Mouse (Mus musculus): ENCODE data around the gene Pank4. TPM values are rescaled to one million over a fixed set of nuclear protein-coding genes. Genes with fewer than 3 reads are reported as not detected.

The Pank4 gene
- polyA plus RNA-seq (2012; fragmentation: generic; extraction: Trizol), result 22.2 TPM
- long read RNA-seq, experiment 1, transcript Pank4-201 (19 exons, 2,508 nt), result major isoform, 7 of 9 reads
- long read RNA-seq, experiment 1, partial matches to known transcripts, result 1 of 9 reads
- long read RNA-seq, experiment 1, other reads (novel, unspliced or antisense), result 1 of 9 reads
- long read RNA-seq, experiment 2, transcript Pank4-201 (19 exons, 2,508 nt), result major isoform, 92 of 136 reads
- long read RNA-seq, experiment 2, partial matches to known transcripts, result 4 of 136 reads
- long read RNA-seq, experiment 2, other reads (novel, unspliced or antisense), result 40 of 136 reads

GRCm38 (mm10) chr4:154963901-154964580 is at the start of gene Pank4:
TSS of gene Pank4 (plus strand) at chr4:154964123.
- TF ChIP-seq MAX (IDR thresholded peaks at IDR 0.05) (no peak), MYOD1 (IDR thresholded peaks at IDR 0.05; ENCODE audit: control insufficient read depth, insufficient read length, low read depth) (no peak), CTCF (IDR thresholded peaks at IDR 0.05; ENCODE audit: control insufficient read depth, insufficient read depth, insufficient read length) (no peak), FOSL1 (IDR thresholded peaks at IDR 0.05; ENCODE audit: insufficient read depth, low read length, poor library complexity, severe bottlenecking) (no peak), MYOG (IDR thresholded peaks at IDR 0.05; ENCODE audit: control insufficient read depth, extremely low read depth, insufficient read length) (no peak), CEBPB (IDR thresholded peaks at IDR 0.05; ENCODE audit: low read depth) (no peak), USF1 (IDR thresholded peaks at IDR 0.05; ENCODE audit: low read depth) (no peak)
- peak within 1 kb of the TSS; percentile 61 for H3K4me3 ChIP-seq (ENCODE audit: insufficient read depth, poor library complexity, severe bottlenecking)
- peaks cover 40% of the 10 kb centered on the region for H3K27me3 ChIP-seq (ENCODE audit: control insufficient read depth, insufficient read depth, insufficient read length)
- peaks cover 32% of the 10 kb centered on the region for H3K79me3 ChIP-seq (ENCODE audit: low read depth)
- peaks cover 11% of the 10 kb centered on the region for H3K36me3 ChIP-seq (ENCODE audit: control insufficient read depth, insufficient read depth)
- peaks cover 48% of the 10 kb centered on the region for H3K79me2 ChIP-seq (ENCODE audit: control insufficient read depth, insufficient read depth)
- peak within 1 kb of the TSS; percentile 95 for H3ac ChIP-seq (ENCODE audit: control insufficient read depth, insufficient read length, low read depth)

- Histone ChIP-seq H3K79me2 (ENCODE audit: control insufficient read depth, insufficient read depth) (no peaks in the 10 kb centered on the region), H3K79me3 (ENCODE audit: low read depth) (no peaks in the 10 kb centered on the region), H3K27me3 (ENCODE audit: control insufficient read depth, insufficient read depth, insufficient read length) (peaks cover 13% of the 10 kb centered on the region), H3ac (ENCODE audit: control insufficient read depth, insufficient read length, low read depth) (no peak overlapping the region), H3K4me3 (ENCODE audit: insufficient read depth, poor library complexity, severe bottlenecking) (no peak overlapping the region), H3K36me3 (ENCODE audit: control insufficient read depth, insufficient read depth) (no peaks in the 10 kb centered on the region)
- TF ChIP-seq CEBPB (IDR thresholded peaks at IDR 0.05; ENCODE audit: low read depth) (no peak), MYOD1 (IDR thresholded peaks at IDR 0.05; ENCODE audit: control insufficient read depth, insufficient read length, low read depth) (no peak), MAX (IDR thresholded peaks at IDR 0.05) (no peak), FOSL1 (IDR thresholded peaks at IDR 0.05; ENCODE audit: insufficient read depth, low read length, poor library complexity, severe bottlenecking) (no peak), CTCF (IDR thresholded peaks at IDR 0.05; ENCODE audit: control insufficient read depth, insufficient read depth, insufficient read length) (no peak), USF1 (IDR thresholded peaks at IDR 0.05; ENCODE audit: low read depth) (no peak), MYOG (IDR thresholded peaks at IDR 0.05; ENCODE audit: control insufficient read depth, extremely low read depth, insufficient read length) (no peak)
Measured at GRCm38 (mm10) chr4:154914252-154914651, 49.7 kb upstream of the Pank4 start.

GRCm38 (mm10) chr4:154914707-154915106 is 49.2 kb upstream of the Pank4 start:
- Histone ChIP-seq H3K4me3 (ENCODE audit: insufficient read depth, poor library complexity, severe bottlenecking) (no peak overlapping the region), H3K79me2 (ENCODE audit: control insufficient read depth, insufficient read depth) (no peaks in the 10 kb centered on the region), H3K27me3 (ENCODE audit: control insufficient read depth, insufficient read depth, insufficient read length) (peaks cover 13% of the 10 kb centered on the region), H3K36me3 (ENCODE audit: control insufficient read depth, insufficient read depth) (no peaks in the 10 kb centered on the region), H3K79me3 (ENCODE audit: low read depth) (no peaks in the 10 kb centered on the region), H3ac (ENCODE audit: control insufficient read depth, insufficient read length, low read depth) (no peak overlapping the region)
- TF ChIP-seq MAX (IDR thresholded peaks at IDR 0.05) (no peak), FOSL1 (IDR thresholded peaks at IDR 0.05; ENCODE audit: insufficient read depth, low read length, poor library complexity, severe bottlenecking) (no peak), CEBPB (IDR thresholded peaks at IDR 0.05; ENCODE audit: low read depth) (no peak), MYOG (IDR thresholded peaks at IDR 0.05; ENCODE audit: control insufficient read depth, extremely low read depth, insufficient read length) (no peak), MYOD1 (IDR thresholded peaks at IDR 0.05; ENCODE audit: control insufficient read depth, insufficient read length, low read depth) (no peak), USF1 (IDR thresholded peaks at IDR 0.05; ENCODE audit: low read depth) (no peak), CTCF (IDR thresholded peaks at IDR 0.05; ENCODE audit: control insufficient read depth, insufficient read depth, insufficient read length) (no peak)

GRCm38 (mm10) chr4:154915286-154915685 is 48.6 kb upstream of the Pank4 start:
- no peaks in the 10 kb centered on the region for H3K79me2 ChIP-seq (ENCODE audit: control insufficient read depth, insufficient read depth)
- H3K79me3 ChIP-seq (ENCODE audit: low read depth), result no peaks in the 10 kb centered on the region
- no peaks in the 10 kb centered on the region for H3K36me3 ChIP-seq (ENCODE audit: control insufficient read depth, insufficient read depth)
- peaks cover 12% of the 10 kb centered on the region for H3K27me3 ChIP-seq (ENCODE audit: control insufficient read depth, insufficient read depth, insufficient read length)
- H3ac ChIP-seq (ENCODE audit: control insufficient read depth, insufficient read length, low read depth), result no peak overlapping the region
- H3K4me3 ChIP-seq (ENCODE audit: insufficient read depth, poor library complexity, severe bottlenecking), result no peak overlapping the region
- TF ChIP-seq CTCF (IDR thresholded peaks at IDR 0.05; ENCODE audit: control insufficient read depth, insufficient read depth, insufficient read length), result no peak
- no peak for TF ChIP-seq MYOD1 (IDR thresholded peaks at IDR 0.05; ENCODE audit: control insufficient read depth, insufficient read length, low read depth)
- TF ChIP-seq MYOG (IDR thresholded peaks at IDR 0.05; ENCODE audit: control insufficient read depth, extremely low read depth, insufficient read length), result no peak
- no peak for TF ChIP-seq MAX (IDR thresholded peaks at IDR 0.05)
- TF ChIP-seq CEBPB (IDR thresholded peaks at IDR 0.05; ENCODE audit: low read depth), result no peak
- TF ChIP-seq USF1 (IDR thresholded peaks at IDR 0.05; ENCODE audit: low read depth), result no peak
- TF ChIP-seq FOSL1 (IDR thresholded peaks at IDR 0.05; ENCODE audit: insufficient read depth, low read length, poor library complexity, severe bottlenecking), result no peak

- TF ChIP-seq USF1 (IDR thresholded peaks at IDR 0.05; ENCODE audit: low read depth), result no peak
- TF ChIP-seq CEBPB (IDR thresholded peaks at IDR 0.05; ENCODE audit: low read depth), result no peak
- TF ChIP-seq MYOG (IDR thresholded peaks at IDR 0.05; ENCODE audit: control insufficient read depth, extremely low read depth, insufficient read length), result no peak
- TF ChIP-seq FOSL1 (IDR thresholded peaks at IDR 0.05; ENCODE audit: insufficient read depth, low read length, poor library complexity, severe bottlenecking), result no peak
- no peak for TF ChIP-seq MAX (IDR thresholded peaks at IDR 0.05)
- TF ChIP-seq CTCF (IDR thresholded peaks at IDR 0.05; ENCODE audit: control insufficient read depth, insufficient read depth, insufficient read length), result no peak
- TF ChIP-seq MYOD1 (IDR thresholded peaks at IDR 0.05; ENCODE audit: control insufficient read depth, insufficient read length, low read depth), result no peak
Measured at GRCm38 (mm10) chr4:154916662-154917061, 47.3 kb upstream of the Pank4 start.

More at GRCm38 (mm10) chr4:154916662-154917061, 47.3 kb upstream of the Pank4 start:
- Histone ChIP-seq H3K79me2 (ENCODE audit: control insufficient read depth, insufficient read depth) (no peaks in the 10 kb centered on the region), H3ac (ENCODE audit: control insufficient read depth, insufficient read length, low read depth) (no peak overlapping the region), H3K79me3 (ENCODE audit: low read depth) (no peaks in the 10 kb centered on the region), H3K4me3 (ENCODE audit: insufficient read depth, poor library complexity, severe bottlenecking) (no peak overlapping the region), H3K27me3 (ENCODE audit: control insufficient read depth, insufficient read depth, insufficient read length) (peaks cover 10% of the 10 kb centered on the region), H3K36me3 (ENCODE audit: control insufficient read depth, insufficient read depth) (no peaks in the 10 kb centered on the region)
